27 mouse cellular contexts compared by ENCODE assay signal in the genomic region with DNA sequence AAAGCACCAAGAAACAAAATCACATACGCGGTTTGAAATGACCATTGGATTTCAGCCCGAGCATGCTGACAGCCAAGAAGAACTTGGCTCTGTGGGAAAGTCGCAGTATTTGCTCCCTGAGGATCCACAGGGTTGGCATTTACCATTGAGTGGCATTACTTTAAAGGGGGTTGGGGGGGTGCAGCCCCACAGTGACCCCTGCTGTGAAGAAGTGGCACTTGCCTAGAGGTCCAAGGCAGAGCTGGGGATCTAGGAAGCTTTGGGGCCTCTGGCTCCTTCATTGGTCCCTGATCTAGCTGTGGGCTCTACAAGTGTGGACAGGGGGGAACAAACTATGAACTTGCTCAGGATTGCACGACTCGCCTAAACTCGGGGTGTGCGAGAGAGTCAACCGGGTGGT. TPM values are rescaled to one million over a fixed set of nuclear protein-coding genes. Genes with fewer than 3 reads are reported as not detected.
A peak's percentile ranks its signal among the peaks of the same experiment; 100 is the strongest.
DNase-seq lines count a peak whose midpoint lies in the region; ATAC-seq and TF ChIP-seq lines count a peak whose summit lies in the region.
"Had no signal": no experiment of that assay in that cellular context is flagged by ENCODE, and none has a peak within 500 bp of the region (broad histone marks: within the 10 kb centered on the region; RNA-seq: fewer than 3 reads in every experiment).

No protein-coding gene starts in this region.

- TF ChIP-seq CTCF in intestine, postnatal 0 days (IDR thresholded peaks at IDR 0.05; ENCODE audit: low read depth) = 0 out of 2 replicates have a peak, but pooled peaks have one; percentile 10

- H3K4me1 ChIP-seq in intestine, postnatal 0 days (replicated peaks; ENCODE audit: control insufficient read depth, insufficient read depth, low read length) = no peaks in the 10 kb centered on the region
- H3K4me1 ChIP-seq in intestine, embryonic 15.5 days (replicated peaks) = no peaks in the 10 kb centered on the region
- H3K4me1 ChIP-seq: embryonic facial prominence, embryonic 10.5 days; embryonic facial prominence, embryonic 12.5 days; forebrain, embryonic 13.5 days; forebrain, embryonic 15.5 days had no signal

- H3K36me3 ChIP-seq in intestine, postnatal 0 days (ENCODE audit: control insufficient read depth, insufficient read depth) = no peaks in the 10 kb centered on the region
- H3K36me3 ChIP-seq in intestine, embryonic 15.5 days = no peaks in the 10 kb centered on the region
- H3K36me3 ChIP-seq: embryonic facial prominence, embryonic 10.5 days; embryonic facial prominence, embryonic 12.5 days; forebrain, embryonic 15.5 days; G1E had no signal

- DNase-seq in thymus, postnatal 4 days = peak; percentile 13
- DNase-seq in thymus, postnatal 14 days = no peak
- DNase-seq in layer of hippocampus, adult 11-12 months (ENCODE audit: low spot score) = no peak
- no peak for DNase-seq in ovary, adult 18-20 months (ENCODE audit: low spot score)
- DNase-seq: adrenal gland, adult 8-10 months; adrenal gland, postnatal 14 days; adrenal gland, postnatal 36 days; cerebellum, adult 11-12 months; cerebellum, adult 2 months; cerebellum, adult 9-11 months; cerebellum, postnatal 25 days; forebrain, postnatal 0 days had no signal

- no peaks in the 10 kb centered on the region for H3K27me3 ChIP-seq in intestine, postnatal 0 days (replicated peaks; ENCODE audit: control insufficient read depth, insufficient read depth, low read length)
- H3K27me3 ChIP-seq in intestine, embryonic 15.5 days (replicated peaks) = no peaks in the 10 kb centered on the region
- H3K27me3 ChIP-seq: embryonic facial prominence, embryonic 12.5 days; forebrain, embryonic 13.5 days; forebrain, embryonic 15.5 days; Patski had no signal

- H3K4me3 ChIP-seq in intestine, postnatal 0 days (ENCODE audit: low read depth, low read length) = no peak overlapping the region
- no peak overlapping the region for H3K4me3 ChIP-seq in intestine, embryonic 15.5 days (replicated peaks)
- H3K4me3 ChIP-seq: embryonic facial prominence, embryonic 10.5 days; embryonic facial prominence, embryonic 12.5 days; forebrain, embryonic 13.5 days; forebrain, embryonic 15.5 days had no signal

- no peaks in the 10 kb centered on the region for H3K9me3 ChIP-seq in intestine, postnatal 0 days (ENCODE audit: control insufficient read depth)
- H3K9me3 ChIP-seq in intestine, embryonic 15.5 days = no peaks in the 10 kb centered on the region
- H3K9me3 ChIP-seq: embryonic facial prominence, embryonic 10.5 days; embryonic facial prominence, embryonic 12.5 days; forebrain, embryonic 13.5 days; forebrain, embryonic 15.5 days; G1E had no signal

- no peak for ATAC-seq in intestine, postnatal 0 days
- no peak for ATAC-seq in intestine, embryonic 15.5 days
- ATAC-seq in granulocyte monocyte progenitor cell, adult 5-6 weeks (replicated peaks; ENCODE audit: poor library complexity, severe bottlenecking) = peak; percentile 66
- peak; percentile 31; the same call in 1 of the 2 replicates for ATAC-seq in monocyte, adult 5-6 weeks (replicated peaks; ENCODE audit: insufficient number of reproducible peaks, low FRiP score, low TSS enrichment, poor library complexity, severe bottlenecking)
- ATAC-seq: activated CD4-positive, CD25-positive, alpha-beta regulatory T cell, adult 4 months; forebrain, embryonic 13.5 days; forebrain, embryonic 15.5 days; forebrain, postnatal 0 days; Patski had no signal

- H3K4me2 ChIP-seq in intestine, postnatal 0 days (replicated peaks; ENCODE audit: low read depth) = no peak overlapping the region
- no peak overlapping the region for H3K4me2 ChIP-seq in intestine, embryonic 15.5 days (replicated peaks)
- H3K4me2 ChIP-seq: embryonic facial prominence, embryonic 12.5 days; forebrain, embryonic 13.5 days; forebrain, embryonic 15.5 days had no signal

- H3K9ac ChIP-seq in intestine, postnatal 0 days (ENCODE audit: low read depth, low read length) = no peak overlapping the region
- no peak overlapping the region for H3K9ac ChIP-seq in intestine, embryonic 15.5 days
- H3K9ac ChIP-seq: embryonic facial prominence, embryonic 12.5 days; forebrain, embryonic 13.5 days; forebrain, embryonic 15.5 days; forebrain, postnatal 0 days had no signal

- no peak overlapping the region for H3K27ac ChIP-seq in intestine, postnatal 0 days (ENCODE audit: low read depth, low read length)
- H3K27ac ChIP-seq in intestine, embryonic 15.5 days = no peak overlapping the region
- H3K27ac ChIP-seq: embryonic facial prominence, embryonic 10.5 days; embryonic facial prominence, embryonic 12.5 days; forebrain, embryonic 13.5 days; forebrain, embryonic 15.5 days had no signal

- 92% methylated on average over 9 of the region's 9 CpGs for WGBS in intestine, postnatal 0 days
- WGBS in intestine, embryonic 15.5 days = 91% methylated on average over 9 of the region's 9 CpGs

RNA-seq across cellular contexts. Expression of gene AF067061, which starts 15.9 kb away (rescaled TPM):
- not detected in 2 replicates for polyA plus RNA-seq in intestine, postnatal 0 days (2015; fragmentation: Nextera tagmentation; extraction: Ambion mirVana)
- polyA plus RNA-seq in intestine, embryonic 15.5 days (2015; fragmentation: Nextera tagmentation; extraction: Ambion mirVana) = not detected in 2 replicates
- not detected in 2 replicates for total RNA-seq in granulocyte monocyte progenitor cell, adult 5-6 weeks (2014; fragmentation: Nextera tagmentation)
- not detected in 2 replicates for total RNA-seq in granulocyte monocyte progenitor cell, adult 5-6 weeks (2017)
- not detected in 3 replicates for total RNA-seq in monocyte, adult 5-6 weeks (2017)
- total RNA-seq: adrenal gland, adult 18-20 months; adrenal gland, adult 8-10 months; adrenal gland, postnatal 14 days; adrenal gland, postnatal 36 days; forebrain, postnatal 0 days had no signal
- polyA plus RNA-seq: activated CD4-positive, CD25-positive, alpha-beta regulatory T cell, adult 4 months; cerebellum, adult 2 months; cortical plate, adult 2 months; embryonic facial prominence, embryonic 10.5 days; embryonic facial prominence, embryonic 12.5 days; embryonic facial prominence, embryonic 14.5 days; forebrain, embryonic 11.5 days; forebrain, embryonic 13.5 days; forebrain, embryonic 15.5 days; forebrain, postnatal 0 days; G1E had no signal

RNA-seq across cellular contexts. Expression of gene BC147527, which starts 21.4 kb away (rescaled TPM):
- polyA plus RNA-seq in intestine, postnatal 0 days (2015; fragmentation: Nextera tagmentation; extraction: Ambion mirVana) = 0.33 and 0.35 TPM in 2 replicates
- 0.37 and 0.55 TPM in 2 replicates for polyA plus RNA-seq in intestine, embryonic 15.5 days (2015; fragmentation: Nextera tagmentation; extraction: Ambion mirVana)
- total RNA-seq in granulocyte monocyte progenitor cell, adult 5-6 weeks (2014; fragmentation: Nextera tagmentation) = 4.1 and 10.2 TPM in 2 replicates
- 13.6 and 38.4 TPM in 2 replicates for total RNA-seq in granulocyte monocyte progenitor cell, adult 5-6 weeks (2017)
- total RNA-seq in monocyte, adult 5-6 weeks (2017) = 24.2 to 71.2 TPM (median 35.6 TPM) in 3 replicates
- total RNA-seq: adrenal gland, postnatal 14 days; adrenal gland, postnatal 36 days; forebrain, postnatal 0 days; G1E had no signal
- polyA plus RNA-seq: cerebellum, adult 2 months; embryonic facial prominence, embryonic 10.5 days; embryonic facial prominence, embryonic 12.5 days; forebrain, embryonic 13.5 days; forebrain, embryonic 15.5 days; G1E; Patski had no signal

RNA-seq across cellular contexts. Expression of gene Tcstv3, which starts 37.9 kb away (rescaled TPM):
- polyA plus RNA-seq in intestine, postnatal 0 days (2015; fragmentation: Nextera tagmentation; extraction: Ambion mirVana) = not detected in 2 replicates
- polyA plus RNA-seq in intestine, embryonic 15.5 days (2015; fragmentation: Nextera tagmentation; extraction: Ambion mirVana) = not detected in 2 replicates
- not detected in 2 replicates for total RNA-seq in granulocyte monocyte progenitor cell, adult 5-6 weeks (2014; fragmentation: Nextera tagmentation)
- total RNA-seq in granulocyte monocyte progenitor cell, adult 5-6 weeks (2017) = not detected in 2 replicates
- not detected in 3 replicates for total RNA-seq in monocyte, adult 5-6 weeks (2017)
- total RNA-seq: adrenal gland, adult 18-20 months; adrenal gland, adult 8-10 months; adrenal gland, postnatal 14 days; adrenal gland, postnatal 36 days; forebrain, postnatal 0 days had no signal
- polyA plus RNA-seq: activated CD4-positive, CD25-positive, alpha-beta regulatory T cell, adult 4 months; cerebellum, adult 2 months; cortical plate, adult 2 months; embryonic facial prominence, embryonic 10.5 days; embryonic facial prominence, embryonic 12.5 days; embryonic facial prominence, embryonic 14.5 days; forebrain, embryonic 11.5 days; forebrain, embryonic 13.5 days; forebrain, embryonic 15.5 days; forebrain, postnatal 0 days; G1E; Patski had no signal

RNA-seq across cellular contexts. Expression of gene Gm21731, which starts 39.9 kb away (rescaled TPM):
- not detected in 2 replicates for polyA plus RNA-seq in intestine, postnatal 0 days (2015; fragmentation: Nextera tagmentation; extraction: Ambion mirVana)
- not detected in 2 replicates for polyA plus RNA-seq in intestine, embryonic 15.5 days (2015; fragmentation: Nextera tagmentation; extraction: Ambion mirVana)
- total RNA-seq in granulocyte monocyte progenitor cell, adult 5-6 weeks (2014; fragmentation: Nextera tagmentation) = not detected in 2 replicates
- total RNA-seq in granulocyte monocyte progenitor cell, adult 5-6 weeks (2017) = not detected in 2 replicates
- not detected in 3 replicates for total RNA-seq in monocyte, adult 5-6 weeks (2017)
- total RNA-seq: adrenal gland, adult 18-20 months; adrenal gland, adult 8-10 months; adrenal gland, postnatal 14 days; adrenal gland, postnatal 36 days; forebrain, postnatal 0 days; G1E had no signal
- polyA plus RNA-seq: activated CD4-positive, CD25-positive, alpha-beta regulatory T cell, adult 4 months; cerebellum, adult 2 months; cortical plate, adult 2 months; embryonic facial prominence, embryonic 10.5 days; embryonic facial prominence, embryonic 12.5 days; embryonic facial prominence, embryonic 14.5 days; forebrain, embryonic 11.5 days; forebrain, embryonic 13.5 days; forebrain, embryonic 15.5 days; forebrain, postnatal 0 days; G1E; Patski had no signal

Comparison
In these comparisons a context has a peak if more than half of its experiments do, and no peak if none do; other contexts are left out.
1. ATAC-seq: peak in granulocyte monocyte progenitor cell, adult 5-6 weeks (single experiment) and monocyte, adult 5-6 weeks (single experiment); none in intestine, postnatal 0 days (single experiment) and intestine, embryonic 15.5 days (single experiment).